Mouse (Mus musculus): ENCODE data around the gene Mocs2. TPM values are rescaled to one million over a fixed set of nuclear protein-coding genes. Genes with fewer than 3 reads are reported as not detected.
A peak's percentile ranks its signal among the peaks of the same experiment; 100 is the strongest.

The Mocs2 gene
- 44.1 and 45.4 TPM in 2 replicates for polyA plus RNA-seq (2016; fragmentation: Nextera tagmentation; extraction: Ambion mirVana)

DNA sequence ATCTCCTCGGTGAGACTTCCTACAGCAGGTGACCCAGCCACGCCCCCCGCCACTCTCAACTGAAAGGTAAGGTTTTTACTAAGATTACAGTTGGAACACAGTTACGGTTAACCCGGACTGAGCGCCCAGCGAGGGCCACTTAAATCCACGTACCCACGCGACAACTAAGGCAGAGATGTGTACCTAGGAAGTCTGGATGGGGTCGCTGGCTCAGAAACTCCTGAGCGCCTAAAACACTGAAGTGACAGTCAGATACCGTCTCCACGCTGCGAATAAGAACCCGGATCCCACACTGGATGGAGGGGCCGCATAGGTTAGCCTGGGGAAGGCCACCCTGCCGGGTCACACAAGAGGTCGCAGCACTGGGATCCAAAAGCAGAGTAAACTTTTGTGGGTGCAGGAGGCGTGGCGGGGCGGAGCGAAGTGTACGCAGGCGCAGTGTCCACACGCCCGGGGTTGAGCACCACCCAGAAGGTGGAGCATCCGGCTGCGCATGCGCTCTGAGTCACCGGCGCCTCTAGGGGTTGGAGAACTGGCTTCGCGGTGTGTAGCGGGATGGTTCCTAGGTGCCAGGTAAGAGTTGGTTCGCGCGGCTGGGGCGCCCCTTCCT is at the start of gene Mocs2:
TSS of gene Mocs2 (plus strand) at position 486 of the 610 bp plus-strand sequence.
- no peaks in the 10 kb centered on the region for H3K27me3 ChIP-seq (replicated peaks)
- H3K27ac ChIP-seq = peak within 1 kb of the TSS; percentile 45; the same call in 1 of the 2 replicates
- peak within 1 kb of the TSS; percentile 83 for H3K4me2 ChIP-seq
- peak; percentile 99 for ATAC-seq
- peaks cover 16% of the 10 kb centered on the region for H3K4me1 ChIP-seq
- no peaks in the 10 kb centered on the region for H3K9me3 ChIP-seq (replicated peaks)
- peak within 1 kb of the TSS; percentile 78 for H3K4me3 ChIP-seq
- peak within 1 kb of the TSS; percentile 78 for H3K9ac ChIP-seq
- WGBS (ENCODE audit: insufficient replicate concordance) = under 1% methylated on average over 39 of the region's 39 CpGs
- H3K36me3 ChIP-seq = peaks cover 14% of the 10 kb centered on the region

DNA sequence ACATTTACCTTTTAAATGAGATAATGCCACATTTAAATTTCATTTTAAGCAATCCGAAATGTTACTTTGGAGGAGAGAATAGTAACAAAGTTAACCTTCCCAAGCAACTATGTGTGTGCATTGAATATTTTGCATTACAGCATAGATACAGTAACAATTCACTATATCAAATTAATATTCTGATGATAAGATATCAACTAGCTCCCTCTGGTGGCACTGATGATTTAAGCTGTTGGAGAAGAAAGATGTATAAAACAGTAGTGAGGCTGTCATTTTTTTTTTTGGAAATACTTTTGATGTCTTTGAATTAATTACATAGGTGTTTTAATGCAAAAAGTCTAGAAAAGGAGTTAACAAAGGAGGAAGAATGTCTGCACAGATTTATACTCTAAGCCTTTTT is 26.5 kb upstream of the Mocs2 start:
- H3K9ac ChIP-seq = no peak overlapping the region
- no peaks in the 10 kb centered on the region for H3K27me3 ChIP-seq (replicated peaks)
- no peak overlapping the region for H3K27ac ChIP-seq
- no peaks in the 10 kb centered on the region for H3K36me3 ChIP-seq
- WGBS (ENCODE audit: insufficient replicate concordance) = 48% methylated on average over 1 of the region's 1 CpGs
- no peaks in the 10 kb centered on the region for H3K9me3 ChIP-seq (replicated peaks)
- no peak for ATAC-seq
- no peaks in the 10 kb centered on the region for H3K4me1 ChIP-seq
- H3K4me2 ChIP-seq = no peak overlapping the region
- H3K4me3 ChIP-seq = no peak overlapping the region

DNA sequence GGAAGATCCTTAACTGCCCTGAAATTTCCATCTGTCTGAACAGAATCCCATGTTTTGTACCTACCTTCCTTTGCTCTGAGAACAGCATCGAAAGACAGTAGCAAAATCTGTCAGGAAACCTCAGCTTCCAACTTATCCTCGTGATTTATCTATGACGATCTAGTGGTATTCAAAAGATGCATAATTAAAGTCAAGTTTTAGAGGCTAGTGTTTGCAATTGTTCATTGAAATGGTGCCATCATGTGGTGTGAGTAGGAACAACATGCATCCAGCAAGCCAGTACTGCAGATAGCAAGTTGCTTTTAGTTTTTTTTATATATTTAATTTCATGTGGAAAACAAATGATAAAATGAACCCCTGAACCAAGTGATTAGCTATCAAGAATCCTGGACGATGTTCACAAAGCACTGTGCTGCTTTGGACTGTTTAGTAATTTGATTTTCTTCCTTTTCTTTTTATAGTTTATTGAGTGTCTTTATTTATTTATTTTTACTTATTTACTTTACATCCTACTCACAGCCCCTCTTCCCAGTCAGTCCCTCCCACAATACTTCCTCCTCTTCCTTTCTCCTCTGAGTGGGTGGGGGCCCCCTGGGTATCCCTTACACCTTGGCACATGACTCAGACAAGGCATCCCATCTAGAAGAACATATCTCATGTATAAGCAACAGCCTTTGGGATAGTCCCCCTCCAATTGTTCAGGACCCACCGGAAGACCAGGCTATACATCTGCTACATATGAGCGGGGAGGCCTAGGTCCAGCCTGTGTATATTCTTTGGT is 24.6 kb upstream of the Mocs2 start:
- Histone ChIP-seq H3K4me2 (no peak overlapping the region), H3K4me3 (no peak overlapping the region), H3K9ac (no peak overlapping the region), H3K4me1 (no peaks in the 10 kb centered on the region), H3K27me3 (replicated peaks) (no peaks in the 10 kb centered on the region), H3K36me3 (no peaks in the 10 kb centered on the region), H3K27ac (no peak overlapping the region), H3K9me3 (replicated peaks) (no peaks in the 10 kb centered on the region)
- no peak for ATAC-seq
- WGBS (ENCODE audit: insufficient replicate concordance) = 37% methylated on average over 6 of the region's 6 CpGs

DNA sequence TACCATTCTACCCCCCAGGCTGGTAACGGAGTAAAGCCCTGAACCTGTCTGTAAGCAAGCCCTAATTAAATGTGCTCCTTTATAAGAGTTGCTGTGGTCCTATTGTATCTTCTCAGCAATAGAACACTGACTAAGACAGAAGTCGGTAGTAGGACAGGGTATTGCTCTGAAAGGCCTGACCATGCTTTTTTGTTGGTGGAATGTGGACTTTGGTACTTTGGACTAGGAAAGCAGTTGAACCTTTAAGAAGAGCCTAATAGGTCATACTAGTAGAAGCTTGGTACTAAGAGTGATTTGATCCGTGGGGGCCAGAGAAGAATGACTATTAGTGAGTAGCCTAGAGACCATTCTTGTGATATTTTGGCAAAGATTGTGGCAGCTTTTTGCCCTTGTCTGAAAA is 16.2 kb upstream of the Mocs2 start:
- no peaks in the 10 kb centered on the region for H3K36me3 ChIP-seq
- no peaks in the 10 kb centered on the region for H3K4me1 ChIP-seq
- no peak overlapping the region for H3K4me2 ChIP-seq
- 69% methylated on average over 3 of the region's 3 CpGs for WGBS (ENCODE audit: insufficient replicate concordance)
- ATAC-seq = no peak
- H3K27ac ChIP-seq = no peak overlapping the region
- H3K27me3 ChIP-seq (replicated peaks) = no peaks in the 10 kb centered on the region
- no peaks in the 10 kb centered on the region for H3K9me3 ChIP-seq (replicated peaks)
- H3K4me3 ChIP-seq = no peak overlapping the region
- H3K9ac ChIP-seq = no peak overlapping the region

DNA sequence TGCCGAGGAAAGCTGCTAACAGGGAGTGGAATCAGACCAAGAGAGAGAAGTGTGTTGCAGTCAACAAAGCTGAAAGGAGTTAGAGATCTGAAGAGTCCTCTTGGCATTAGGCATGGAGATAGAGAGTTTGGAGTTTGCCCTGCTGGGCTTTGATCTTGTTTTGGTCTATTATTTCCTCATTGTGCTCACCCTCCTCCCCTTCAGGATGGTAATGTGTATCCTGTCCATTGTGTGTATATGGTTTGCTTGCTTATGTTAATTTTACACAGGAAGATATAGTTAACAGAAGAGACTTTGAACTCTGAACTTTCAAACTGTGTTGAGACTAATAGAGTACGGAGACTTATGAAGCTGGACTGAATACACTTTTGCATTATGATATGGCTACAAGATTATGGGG is 15.1 kb upstream of the Mocs2 start:
- no peak overlapping the region for H3K27ac ChIP-seq
- H3K4me1 ChIP-seq = no peaks in the 10 kb centered on the region
- no peak overlapping the region for H3K4me3 ChIP-seq
- H3K9me3 ChIP-seq (replicated peaks) = no peaks in the 10 kb centered on the region
- H3K36me3 ChIP-seq = no peaks in the 10 kb centered on the region
- WGBS (ENCODE audit: insufficient replicate concordance) = 66% methylated on average over 2 of the region's 2 CpGs
- no peak overlapping the region for H3K9ac ChIP-seq
- no peaks in the 10 kb centered on the region for H3K27me3 ChIP-seq (replicated peaks)
- no peak overlapping the region for H3K4me2 ChIP-seq
- ATAC-seq = no peak

DNA sequence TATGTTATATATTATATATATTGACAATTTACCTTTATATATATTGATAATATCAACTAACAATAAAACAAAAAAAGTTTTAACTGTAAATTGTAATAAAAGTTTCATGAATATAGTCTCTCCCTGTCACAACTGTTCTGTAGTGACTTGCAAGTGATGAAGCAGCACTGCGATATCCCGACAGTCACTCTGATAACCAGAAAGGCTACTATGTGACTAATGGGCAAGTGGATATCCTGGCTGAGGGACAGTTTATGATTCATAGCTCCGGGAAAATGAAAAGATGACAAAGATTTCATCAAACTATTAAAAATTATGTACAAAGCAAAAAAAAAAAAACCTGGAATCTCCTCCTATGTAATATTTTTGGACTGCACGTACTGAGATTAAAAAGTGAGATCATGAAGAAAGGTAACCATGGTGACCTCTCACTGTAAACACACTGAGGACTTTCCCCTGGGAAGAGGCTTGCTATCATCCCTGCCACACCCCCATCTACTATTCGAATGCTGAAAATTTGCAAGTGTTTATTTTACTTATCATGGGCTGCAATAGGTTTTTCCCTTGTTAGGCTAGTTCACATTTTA is 8.3 kb upstream of the Mocs2 start:
- H3K9me3 ChIP-seq (replicated peaks) = no peaks in the 10 kb centered on the region
- no peaks in the 10 kb centered on the region for H3K36me3 ChIP-seq
- no peak overlapping the region for H3K4me3 ChIP-seq
- H3K4me1 ChIP-seq = no peaks in the 10 kb centered on the region
- ATAC-seq = no peak
- no peak overlapping the region for H3K27ac ChIP-seq
- H3K4me2 ChIP-seq = no peak overlapping the region
- H3K27me3 ChIP-seq (replicated peaks) = no peaks in the 10 kb centered on the region
- 64% methylated on average over 5 of the region's 5 CpGs for WGBS (ENCODE audit: insufficient replicate concordance)
- H3K9ac ChIP-seq = no peak overlapping the region

DNA sequence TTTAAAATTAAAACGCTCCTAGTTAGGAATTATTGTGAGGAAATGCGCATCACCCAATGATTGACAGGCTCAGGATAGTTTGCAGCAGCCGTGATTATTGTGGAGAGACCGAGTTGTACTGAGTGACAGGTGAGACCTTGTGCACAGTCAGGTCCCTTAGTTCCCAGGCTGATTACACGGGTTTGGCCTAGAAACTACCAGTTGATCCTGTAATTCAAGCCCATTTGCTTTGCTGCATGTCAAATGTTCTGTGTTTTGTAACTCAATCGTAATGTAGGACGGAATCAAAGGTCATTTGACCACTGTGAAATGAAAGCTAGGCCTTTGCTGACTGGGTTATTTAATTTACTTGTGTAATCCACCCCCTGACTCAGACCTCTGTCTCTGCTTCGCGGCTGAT is 477 bp downstream of the Mocs2 start:
- H3K27me3 ChIP-seq (replicated peaks) = no peaks in the 10 kb centered on the region
- ATAC-seq = peak; percentile 78
- WGBS (ENCODE audit: insufficient replicate concordance) = 25% methylated on average over 9 of the region's 9 CpGs
- peak overlapping the region; percentile 45; the same call in 1 of the 2 replicates for H3K27ac ChIP-seq
- H3K9ac ChIP-seq = peak overlapping the region; percentile 78
- peaks cover 21% of the 10 kb centered on the region for H3K36me3 ChIP-seq
- peak overlapping the region; percentile 78 for H3K4me3 ChIP-seq
- peaks cover 16% of the 10 kb centered on the region for H3K4me1 ChIP-seq
- H3K9me3 ChIP-seq (replicated peaks) = no peaks in the 10 kb centered on the region
- H3K4me2 ChIP-seq = peak overlapping the region; percentile 83

DNA sequence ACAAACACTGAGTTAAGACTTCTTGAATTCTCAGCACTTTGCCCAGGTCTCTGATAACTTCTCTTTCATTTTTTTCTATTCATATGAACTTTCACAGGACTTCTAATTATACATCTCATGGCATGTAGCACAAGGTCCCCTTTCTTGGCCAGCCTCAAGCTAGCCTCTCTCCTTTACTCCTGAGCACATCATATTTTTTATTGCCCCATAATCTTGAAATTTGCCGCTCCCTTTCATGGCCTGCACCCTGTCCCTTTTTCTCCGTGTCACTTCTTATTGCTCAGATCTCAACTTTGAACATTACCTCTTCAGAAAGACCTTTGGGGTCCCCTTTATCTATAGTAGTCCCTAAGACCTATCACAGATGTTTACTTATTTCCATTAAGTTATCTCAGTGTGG is 4.8 kb downstream of the Mocs2 start:
- H3K27ac ChIP-seq = no peak overlapping the region
- no peaks in the 10 kb centered on the region for H3K9me3 ChIP-seq (replicated peaks)
- H3K4me1 ChIP-seq = peaks cover 10% of the 10 kb centered on the region
- H3K9ac ChIP-seq = no peak overlapping the region
- ATAC-seq = no peak
- H3K27me3 ChIP-seq (replicated peaks) = no peaks in the 10 kb centered on the region
- H3K4me3 ChIP-seq = no peak overlapping the region
- no peak overlapping the region for H3K4me2 ChIP-seq
- H3K36me3 ChIP-seq = peaks cover 49% of the 10 kb centered on the region
- WGBS (ENCODE audit: insufficient replicate concordance) = 84% methylated on average over 2 of the region's 2 CpGs

DNA sequence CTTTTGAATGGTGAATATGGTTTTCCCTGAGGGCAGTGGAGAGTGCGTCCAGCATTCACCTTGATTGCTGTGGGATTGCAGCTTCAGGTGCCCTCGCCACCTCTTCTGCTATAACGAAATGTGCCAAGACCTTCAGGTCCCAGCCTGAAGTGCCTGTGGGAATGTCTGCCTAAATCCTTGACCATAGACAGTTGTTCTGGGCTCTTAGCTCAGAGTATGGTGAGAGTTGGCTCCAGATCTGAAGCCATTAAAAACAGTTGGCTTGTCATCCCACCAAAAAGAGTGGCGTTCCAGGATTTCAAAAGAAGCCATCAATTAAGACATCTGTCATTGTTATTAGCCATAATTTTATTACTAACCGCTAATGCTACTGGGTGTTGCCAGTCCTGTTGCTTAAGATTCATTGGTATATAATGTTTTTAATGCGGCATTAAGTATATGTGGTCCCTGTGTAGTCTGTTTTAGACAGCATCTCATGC is 7.4 kb downstream of the Mocs2 start:
- peaks cover 59% of the 10 kb centered on the region for H3K36me3 ChIP-seq
- no peak overlapping the region for H3K4me2 ChIP-seq
- H3K4me1 ChIP-seq = no peaks in the 10 kb centered on the region
- no peak for ATAC-seq
- H3K4me3 ChIP-seq = no peak overlapping the region
- WGBS (ENCODE audit: insufficient replicate concordance) = 83% methylated on average over 6 of the region's 6 CpGs
- H3K27ac ChIP-seq = no peak overlapping the region
- H3K9me3 ChIP-seq (replicated peaks) = no peaks in the 10 kb centered on the region
- H3K27me3 ChIP-seq (replicated peaks) = no peaks in the 10 kb centered on the region
- H3K9ac ChIP-seq = no peak overlapping the region

DNA sequence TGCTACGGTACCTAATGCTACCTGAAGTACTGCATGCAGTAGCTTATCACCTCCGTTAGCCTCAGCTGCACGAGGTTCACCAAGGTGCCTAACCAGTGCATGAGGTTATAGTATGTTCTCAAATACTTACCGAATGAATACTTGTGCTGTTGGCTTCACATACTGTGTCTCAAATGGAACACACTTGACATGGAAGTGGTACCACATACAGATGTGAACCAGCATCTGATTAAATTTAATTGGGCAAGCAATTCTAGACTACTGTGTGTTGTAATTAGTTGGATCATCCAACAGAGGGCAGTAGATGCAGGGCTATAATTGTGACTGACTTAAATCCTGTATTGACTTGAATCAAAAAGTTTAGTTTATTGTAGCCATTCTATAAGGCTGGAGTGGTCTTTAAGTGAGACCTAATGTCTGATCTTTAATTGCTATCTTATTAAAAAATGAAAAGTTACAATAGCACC is 13.4 kb downstream of the Mocs2 start:
- Histone ChIP-seq H3K4me1 (0 out of 2 replicates have a peak, but pooled peaks cover 5% of the 10 kb centered on the region), H3K4me3 (no peak overlapping the region), H3K9me3 (replicated peaks) (no peaks in the 10 kb centered on the region), H3K4me2 (no peak overlapping the region), H3K27ac (no peak overlapping the region), H3K9ac (no peak overlapping the region), H3K36me3 (peaks cover 33% of the 10 kb centered on the region), H3K27me3 (replicated peaks) (no peaks in the 10 kb centered on the region)
- no peak; the same call in 1 of the 2 replicates for ATAC-seq
- WGBS (ENCODE audit: insufficient replicate concordance) = 73% methylated on average over 4 of the region's 4 CpGs

DNA sequence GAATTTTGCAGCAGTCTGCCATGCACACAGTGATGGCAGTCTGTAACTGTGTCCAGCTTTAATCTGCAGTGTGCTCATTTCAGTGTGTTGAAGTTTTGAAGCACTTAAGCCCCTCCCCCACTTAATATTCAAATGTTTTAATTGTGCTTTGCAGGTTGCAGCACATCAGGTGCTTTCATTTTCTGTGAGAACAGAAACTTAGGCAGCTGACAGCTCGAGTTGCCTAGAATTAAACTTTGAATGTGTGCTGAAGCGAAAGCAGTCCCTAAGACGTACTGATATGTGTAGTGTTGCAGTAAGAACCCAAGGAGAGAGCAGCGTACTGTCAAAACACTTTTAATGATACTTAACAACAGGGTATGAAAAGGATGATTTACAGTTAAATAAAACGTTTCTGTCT is 14.7 kb downstream of the Mocs2 start:
- peaks cover 11% of the 10 kb centered on the region; the same call in 1 of the 2 replicates for H3K4me1 ChIP-seq
- ATAC-seq = no peak
- peaks cover 20% of the 10 kb centered on the region for H3K36me3 ChIP-seq
- H3K4me2 ChIP-seq = no peak overlapping the region
- H3K9ac ChIP-seq = no peak overlapping the region
- 59% methylated on average over 5 of the region's 5 CpGs for WGBS (ENCODE audit: insufficient replicate concordance)
- H3K4me3 ChIP-seq = no peak overlapping the region
- no peaks in the 10 kb centered on the region for H3K9me3 ChIP-seq (replicated peaks)
- no peaks in the 10 kb centered on the region for H3K27me3 ChIP-seq (replicated peaks)
- H3K27ac ChIP-seq = no peak overlapping the region

DNA sequence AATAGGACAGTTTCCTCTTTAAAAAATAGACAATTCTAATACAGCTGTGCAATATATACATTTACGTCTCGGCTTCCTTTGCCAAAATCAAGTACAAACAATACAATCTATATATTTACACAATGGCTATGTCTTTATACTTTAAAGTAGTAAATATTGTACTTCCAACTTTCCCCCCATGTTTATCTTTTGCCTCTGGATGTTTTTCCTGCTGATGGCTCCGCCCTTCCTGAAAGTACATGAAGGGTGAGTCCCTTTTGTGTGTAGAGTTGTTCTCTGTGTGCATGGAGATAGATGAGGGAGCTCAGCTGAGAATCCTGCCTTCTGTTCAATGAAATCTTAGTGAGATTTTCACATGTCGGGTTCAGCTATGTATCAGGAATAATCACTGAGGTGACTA is 15.3 kb downstream of the Mocs2 start:
- 63% methylated on average over 4 of the region's 4 CpGs for WGBS (ENCODE audit: insufficient replicate concordance)
- H3K4me1 ChIP-seq = peaks cover 11% of the 10 kb centered on the region; the same call in 1 of the 2 replicates
- no peaks in the 10 kb centered on the region for H3K27me3 ChIP-seq (replicated peaks)
- H3K9me3 ChIP-seq (replicated peaks) = no peaks in the 10 kb centered on the region
- H3K36me3 ChIP-seq = peaks cover 14% of the 10 kb centered on the region
- H3K27ac ChIP-seq = no peak overlapping the region
- H3K9ac ChIP-seq = no peak overlapping the region
- H3K4me2 ChIP-seq = no peak overlapping the region
- H3K4me3 ChIP-seq = no peak overlapping the region
- ATAC-seq = no peak

Data from liver, embryonic 12.5 days (tissue).